Mouse (Mus musculus) G1E (cell line): ENCODE measurements at regions not wholly inside any gene's neighbourhood (a gene's known extent, or its start where the extent isn't known, plus 50 kb on each side); places are given as distances from the start of the nearest gene placed in this dataset.

Experiments
- CTCF ChIP-seq: IDR thresholded peaks from 2 replicates; pipeline ENCODE4 v1.5.1; 2012; ENCODE audit warnings: low read depth, low read length, inconsistent platforms, mixed read lengths
- GATA2 ChIP-seq: IDR thresholded peaks from 2 replicates; pipeline ENCODE4 v1.6.1; 2012; ENCODE audit warnings: low read depth, low read length, inconsistent platforms, borderline replicate concordance
- TAL1 ChIP-seq: conservative IDR thresholded peaks from 2 replicates; pipeline ENCODE4 v1.6.1; 2012; ENCODE audit warnings: low read depth, low read length, inconsistent platforms, mixed read lengths

DNA sequence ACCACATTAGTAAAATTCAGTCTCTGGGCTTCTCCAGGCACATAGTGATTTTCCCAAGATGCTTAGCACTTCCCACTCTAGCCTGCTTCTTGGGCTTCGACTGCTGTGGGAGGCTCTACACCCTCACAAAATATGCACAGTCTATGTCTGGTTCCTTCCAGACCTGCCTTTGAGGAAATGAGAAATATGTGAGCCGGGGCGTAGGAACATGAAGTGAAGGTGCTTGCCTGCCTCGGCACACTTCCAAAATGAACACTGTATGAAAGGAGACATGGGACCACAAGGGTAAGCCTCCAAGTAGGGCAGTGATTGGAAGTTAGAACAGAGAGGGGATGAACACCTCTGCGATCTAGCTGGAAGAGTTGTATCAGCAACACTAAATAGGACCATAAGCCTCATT lies 54.5 kb downstream of the Gm10260 start:
- no peak for TF ChIP-seq CTCF
- no peak for TF ChIP-seq GATA2
- no peak for TF ChIP-seq TAL1
